Mouse (Mus musculus) gastrocnemius, adult 18-20 months (tissue): Measurements from ENCODE around the gene Wfdc17. TPM values are rescaled to one million over a fixed set of nuclear protein-coding genes. Genes with fewer than 3 reads are reported as not detected.

Experiments used
- DNase-seq: peaks from one replicate; pipeline ENCODE4 v3.0.0; 2021; ENCODE audit warnings: low spot score
- long read RNA-seq, 2 experiments: library from polyadenylated mRNA; stranded (forward); transcript quantifications; one replicate each; pipeline ENCODE4 v2.0.0; 2021
- total RNA-seq, 2 experiments: library from RNA; stranded (reverse); gene quantifications; 2 replicates each; pipeline ENCODE4 v1.2.3; 2021

The Wfdc17 gene
- under 1 TPM in 1 of 2 experiments, not detected in 1; 0.78 TPM for total RNA-seq
- long read RNA-seq, experiment 1, partial matches to known transcripts: 0 of 1 reads
- long read RNA-seq, experiment 1, other reads (novel, unspliced or antisense): 0 of 1 reads
- long read RNA-seq, experiment 2: 0 reads

- DNase-seq: no peak
Observed at GRCm38 (mm10) chr11:83703705-83704104, at the start of gene Wfdc17. Gene Wfdc17 (plus strand): TSS chr11:83703991.

GRCm38 (mm10) chr11:83654606-83655005, 49.2 kb upstream of the Wfdc17 start:
- DNase-seq: no peak

- DNase-seq: no peak
Observed at GRCm38 (mm10) chr11:83657508-83657907, 46.3 kb upstream of the Wfdc17 start.

- no peak for DNase-seq
Observed at GRCm38 (mm10) chr11:83658797-83659196, 45.0 kb upstream of the Wfdc17 start.

- no peak for DNase-seq
Observed at GRCm38 (mm10) chr11:83662204-83662603, 41.6 kb upstream of the Wfdc17 start, which contains the start of gene Ccl4. Gene Ccl4 (plus strand): TSS chr11:83662584.

- DNase-seq: no peak
Observed at GRCm38 (mm10) chr11:83663532-83663931, 40.3 kb upstream of the Wfdc17 start.

GRCm38 (mm10) chr11:83671743-83672142, 32.0 kb upstream of the Wfdc17 start:
- no peak for DNase-seq

GRCm38 (mm10) chr11:83675665-83676064, 28.1 kb upstream of the Wfdc17 start:
- no peak for DNase-seq

- DNase-seq: no peak
Observed at GRCm38 (mm10) chr11:83689918-83690317, 13.9 kb upstream of the Wfdc17 start.

- DNase-seq: no peak
Observed at GRCm38 (mm10) chr11:83692008-83692407, 11.8 kb upstream of the Wfdc17 start.

GRCm38 (mm10) chr11:83708715-83709114, 4.9 kb downstream of the Wfdc17 start, which contains the start of gene Wfdc18:
Gene Wfdc18 (plus strand): TSS chr11:83709015.
- no peak for DNase-seq

GRCm38 (mm10) chr11:83709683-83710082, 5.9 kb downstream of the Wfdc17 start:
- no peak for DNase-seq

- DNase-seq: no peak
Observed at GRCm38 (mm10) chr11:83712671-83713070, 8.9 kb downstream of the Wfdc17 start.

GRCm38 (mm10) chr11:83713925-83714324, 10.1 kb downstream of the Wfdc17 start:
- no peak for DNase-seq

GRCm38 (mm10) chr11:83717042-83717665, 13.4 kb downstream of the Wfdc17 start:
- no peak for DNase-seq

- DNase-seq: no peak
Observed at GRCm38 (mm10) chr11:83720766-83721165, 17.0 kb downstream of the Wfdc17 start.

- DNase-seq: no peak
Observed at GRCm38 (mm10) chr11:83728757-83729432, 25.1 kb downstream of the Wfdc17 start.

GRCm38 (mm10) chr11:83731116-83731515, 27.3 kb downstream of the Wfdc17 start:
- no peak for DNase-seq

- no peak for DNase-seq
Observed at GRCm38 (mm10) chr11:83733071-83733640, 29.4 kb downstream of the Wfdc17 start.

- DNase-seq: no peak
Observed at GRCm38 (mm10) chr11:83734215-83734614, 30.4 kb downstream of the Wfdc17 start.

GRCm38 (mm10) chr11:83735881-83736280, 32.1 kb downstream of the Wfdc17 start:
- DNase-seq: no peak

- no peak for DNase-seq
Observed at GRCm38 (mm10) chr11:83737109-83737558, 33.3 kb downstream of the Wfdc17 start.
